Mouse (Mus musculus) small intestine, adult 2 months (tissue): Measurements from ENCODE around the gene Efna4. TPM values are rescaled to one million over a fixed set of nuclear protein-coding genes. Genes with fewer than 3 reads are reported as not detected.

Source experiments
- H3K27ac ChIP-seq: fragments of 200-500 bp; 2 replicates; pipeline ENCODE4 v1.5.1; 2012; ENCODE audit warnings: low read depth, low read length, control low read depth, inconsistent platforms; ENCODE audit not compliant: insufficient read depth
- H3K27me3 ChIP-seq: fragments of 200-500 bp; 2 replicates; pipeline ENCODE4 v1.6.1; 2012; ENCODE audit warnings: mild to moderate bottlenecking, moderate library complexity, low read length, inconsistent platforms; ENCODE audit not compliant: control insufficient read depth, insufficient read depth
- H3K36me3 ChIP-seq: fragments of 200-500 bp; 2 replicates; pipeline ENCODE4 v1.6.1; 2012; ENCODE audit warnings: mild to moderate bottlenecking, low read length, control low read depth, inconsistent platforms; ENCODE audit not compliant: control insufficient read depth, insufficient read depth
- H3K4me1 ChIP-seq: fragments of 200-500 bp; 2 replicates; pipeline ENCODE4 v1.6.1; 2012; ENCODE audit warnings: low read length, inconsistent platforms, mixed read lengths; ENCODE audit not compliant: control insufficient read depth, insufficient read depth, insufficient read length
- H3K4me3 ChIP-seq: fragments of 200-500 bp; 2 replicates; pipeline ENCODE4 v1.5.1; 2012; ENCODE audit warnings: low read depth, mild to moderate bottlenecking, control low read depth, inconsistent platforms, low read length, moderate library complexity
- CTCF ChIP-seq: fragments of 200-500 bp; IDR thresholded peaks from 2 replicates; pipeline ENCODE4 v1.5.1; 2012; ENCODE audit warnings: low read depth, mild to moderate bottlenecking, control low read depth, inconsistent platforms, low read length, moderate library complexity, mixed read lengths; ENCODE audit not compliant: insufficient replicate concordance, insufficient read length; ENCODE audit errors: extremely low read depth
- POLR2A ChIP-seq: fragments of 200-500 bp; IDR thresholded peaks from 2 replicates; pipeline ENCODE4 v1.6.1; 2012; ENCODE audit warnings: low read depth, mild to moderate bottlenecking, control low read depth, inconsistent platforms, low read length, moderate library complexity
- WGBS: fragments of 180-500 bp; shearing (Covaris S2); methylation state at CpG from one replicate; pipeline ENCODE4 v1.1.7; 2018; 5-methylcytosine and 5-hydroxymethylcytosine counted together
- polyA plus RNA-seq: library from polyadenylated mRNA; depleted of rRNA; stranded (reverse); fragments of >200 nt; gene quantifications from 2 replicates; pipeline ENCODE4 v1.2.3, GENCODE M21; 2012

Efna4 gene
- polyA plus RNA-seq, 1 experiment: 20.0 TPM

DNA sequence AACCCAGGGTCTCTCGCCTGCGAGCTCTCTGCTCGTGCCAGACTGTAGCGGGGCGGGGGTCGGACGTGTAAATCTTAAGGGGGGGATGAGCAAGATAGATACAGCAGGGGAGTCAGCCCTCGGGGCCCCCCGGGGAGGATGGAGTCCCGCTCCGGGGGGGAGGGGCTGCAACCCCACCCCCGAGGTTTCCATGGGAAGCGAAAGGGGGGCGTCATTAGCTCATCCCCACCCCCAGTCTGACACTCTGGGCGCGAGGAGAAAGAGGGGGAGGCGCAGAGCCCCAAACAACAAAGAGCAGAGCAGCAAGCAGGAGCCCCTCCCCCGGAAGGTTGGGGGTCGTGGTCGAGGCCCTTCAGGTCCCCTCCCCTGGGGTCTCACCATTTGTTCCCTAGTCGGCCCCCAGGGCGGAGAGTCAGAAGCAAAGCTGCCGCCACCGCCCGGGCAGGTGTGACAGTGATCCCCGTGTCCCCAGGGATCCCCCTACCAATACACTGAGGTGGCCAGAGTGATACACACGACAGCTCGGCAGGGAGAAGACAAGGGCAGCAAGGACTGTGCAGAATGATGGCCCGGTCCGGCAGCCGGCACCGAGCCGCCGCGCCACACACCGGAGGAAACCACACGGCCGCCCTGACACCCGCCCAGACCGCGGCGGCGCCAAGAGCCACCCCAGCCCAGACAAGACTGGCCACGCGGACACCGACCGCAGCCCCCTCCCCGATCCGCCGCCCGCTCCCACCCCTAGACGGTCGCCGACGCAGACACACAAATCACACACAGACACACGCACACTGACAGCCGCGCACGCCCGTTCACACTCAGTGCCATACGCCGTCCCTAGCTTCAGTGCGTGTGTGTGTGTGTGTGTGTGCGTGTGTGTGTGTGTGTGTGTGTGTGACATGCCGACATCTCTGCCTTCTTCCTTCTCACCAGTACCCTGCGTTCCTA is 16.4 kb downstream of the Efna4 start:
- Histone ChIP-seq H3K27ac (no peak overlapping the region), H3K4me3 (peak overlapping the region; percentile 69), H3K36me3 (no peaks in the 10 kb centered on the region), H3K4me1 (peaks cover 27% of the 10 kb centered on the region), H3K27me3 (peaks cover 31% of the 10 kb centered on the region)
- TF ChIP-seq CTCF (no peak), POLR2A (no peak)
- under 1% methylated on average over 66 of the region's 66 CpGs for WGBS

DNA sequence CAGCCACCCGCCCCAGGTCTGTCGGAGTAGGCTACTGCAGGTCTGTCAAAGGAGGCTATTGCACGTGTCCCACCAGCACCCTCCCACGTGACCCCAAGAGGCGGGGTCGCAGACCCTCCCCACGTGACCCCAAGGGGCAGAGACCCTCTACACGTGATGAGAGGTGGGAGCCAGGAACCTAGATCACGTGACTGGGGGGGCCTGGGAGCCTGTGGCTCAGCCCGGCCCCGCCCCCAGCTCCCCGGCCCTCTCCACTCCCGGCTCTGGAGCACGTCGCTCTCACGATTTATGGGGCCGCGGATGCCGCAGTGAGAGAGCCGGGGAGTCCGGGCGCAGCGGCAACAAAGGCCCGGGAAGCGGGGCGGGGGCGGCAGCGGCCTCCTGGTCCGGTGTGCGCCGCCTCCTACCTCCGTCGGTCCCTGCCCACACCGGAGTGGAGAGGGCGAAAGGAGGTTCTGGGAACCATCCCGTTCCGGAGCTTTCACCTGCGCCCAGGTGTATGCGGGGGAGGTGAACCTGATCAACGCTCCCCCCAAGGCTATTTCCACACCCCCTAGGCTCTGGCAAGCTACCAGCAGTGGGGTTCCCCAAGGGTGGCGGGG is 17.1 kb downstream of the Efna4 start:
- Histone ChIP-seq H3K27ac (no peak overlapping the region), H3K27me3 (peaks cover 31% of the 10 kb centered on the region), H3K36me3 (no peaks in the 10 kb centered on the region), H3K4me3 (peak overlapping the region; percentile 69), H3K4me1 (peaks cover 32% of the 10 kb centered on the region)
- TF ChIP-seq POLR2A: no peak
- TF ChIP-seq CTCF: no peak
- WGBS: 1% methylated on average over 39 of the region's 41 CpGs

DNA sequence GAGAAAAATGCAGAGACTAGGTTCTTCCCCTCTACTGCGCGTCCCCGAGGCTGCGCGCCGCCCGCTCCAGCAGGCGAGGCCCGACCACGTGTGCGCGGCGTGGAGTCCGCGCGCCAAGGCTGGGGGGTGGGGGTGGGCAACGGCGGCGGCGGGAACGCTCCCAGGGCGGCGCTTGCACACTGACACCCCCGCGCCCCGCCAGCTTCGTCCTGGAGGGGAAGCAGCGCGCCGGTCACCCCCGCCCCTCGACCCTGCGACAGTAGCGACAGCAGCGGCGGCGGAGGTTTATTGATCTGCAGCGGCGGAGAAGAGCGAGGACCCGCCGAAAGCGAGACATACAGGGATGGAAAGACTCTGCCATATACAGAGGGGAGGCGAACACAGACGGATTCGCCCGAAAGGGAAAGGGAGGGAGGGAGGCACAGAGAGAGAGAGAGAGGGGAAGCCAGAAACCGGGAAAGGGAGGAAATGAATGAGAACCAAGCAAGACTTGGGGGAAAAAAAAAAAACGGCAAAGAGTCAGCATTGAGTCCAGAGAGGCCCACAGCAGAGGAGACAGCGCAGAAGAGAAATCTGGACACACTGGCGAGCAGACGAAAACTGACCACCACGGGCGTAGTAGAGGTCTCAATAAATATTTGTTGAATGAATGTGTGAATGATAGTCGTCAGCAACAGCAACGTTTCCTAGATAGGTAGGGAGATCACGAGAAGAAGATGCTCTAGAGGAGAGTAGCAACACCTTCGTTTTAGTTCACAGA is 18.1 kb downstream of the Efna4 start:
- H3K27ac ChIP-seq: no peak overlapping the region
- WGBS: 4% methylated on average over 58 of the region's 58 CpGs
- peaks cover 31% of the 10 kb centered on the region for H3K27me3 ChIP-seq
- TF ChIP-seq CTCF (no peak), POLR2A (no peak)
- H3K4me1 ChIP-seq: peaks cover 34% of the 10 kb centered on the region
- H3K36me3 ChIP-seq: no peaks in the 10 kb centered on the region
- peak overlapping the region; percentile 42 for H3K4me3 ChIP-seq

DNA sequence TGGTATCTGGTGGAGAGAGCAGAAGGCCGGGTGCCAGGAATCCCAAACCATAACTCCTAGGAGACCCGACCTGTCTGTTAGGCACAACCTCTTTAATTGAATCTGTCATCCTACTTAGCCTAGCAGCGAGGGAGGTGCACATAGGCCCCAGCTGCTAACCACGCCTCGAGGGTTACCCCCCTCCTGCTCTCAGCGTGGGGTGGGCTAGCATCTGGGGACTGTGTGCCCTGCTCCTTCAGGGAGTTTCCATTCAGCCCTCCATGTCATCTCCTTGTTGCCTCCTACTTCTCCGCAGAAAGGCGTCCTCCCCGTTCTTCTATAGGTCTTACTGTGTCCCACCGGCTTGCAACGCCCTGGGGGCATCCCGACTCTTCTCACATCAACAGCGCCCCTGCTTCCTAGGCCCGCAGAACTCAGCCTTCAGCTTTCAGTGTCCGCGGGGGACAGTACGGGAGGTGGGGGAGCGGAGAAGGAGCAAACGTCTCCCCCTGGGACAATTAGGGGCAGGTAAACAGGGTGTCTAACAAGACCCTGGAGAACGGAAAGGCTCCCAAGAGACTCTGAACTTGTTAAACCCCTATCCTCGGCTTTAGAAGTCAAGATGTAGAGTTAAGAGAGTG is 18.7 kb downstream of the Efna4 start:
- Histone ChIP-seq H3K36me3 (no peaks in the 10 kb centered on the region), H3K4me1 (peaks cover 34% of the 10 kb centered on the region), H3K27me3 (peaks cover 31% of the 10 kb centered on the region), H3K27ac (no peak overlapping the region), H3K4me3 (peak overlapping the region; percentile 42; the same call in 1 of the 2 replicates)
- WGBS: 70% methylated on average over 21 of the region's 21 CpGs
- TF ChIP-seq POLR2A (no peak), CTCF (no peak)

DNA sequence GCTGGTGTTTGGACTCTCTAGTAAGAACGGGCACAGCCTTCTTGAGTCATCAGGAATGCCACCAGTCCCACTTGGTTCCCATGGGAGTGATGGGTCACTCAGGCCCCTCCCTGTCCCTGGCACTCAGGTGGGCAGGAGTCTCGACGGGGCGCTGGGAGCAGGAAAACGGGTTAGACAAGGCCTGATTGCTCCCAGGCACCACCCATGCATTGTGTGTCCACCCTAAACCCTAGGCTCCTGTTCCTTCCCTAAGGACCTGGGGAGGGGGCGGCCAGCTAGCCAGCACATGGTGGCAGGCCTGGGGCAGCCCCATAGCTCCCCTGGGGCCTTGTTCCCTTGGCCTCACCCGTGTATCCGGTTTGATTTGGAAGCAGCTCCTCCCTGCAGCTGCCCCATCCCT is 19.5 kb downstream of the Efna4 start:
- no peak for TF ChIP-seq POLR2A
- no peak for TF ChIP-seq CTCF
- H3K4me3 ChIP-seq: no peak overlapping the region
- H3K4me1 ChIP-seq: peaks cover 34% of the 10 kb centered on the region
- no peak overlapping the region for H3K27ac ChIP-seq
- peaks cover 31% of the 10 kb centered on the region for H3K27me3 ChIP-seq
- no peaks in the 10 kb centered on the region for H3K36me3 ChIP-seq
- 64% methylated on average over 8 of the region's 8 CpGs for WGBS

DNA sequence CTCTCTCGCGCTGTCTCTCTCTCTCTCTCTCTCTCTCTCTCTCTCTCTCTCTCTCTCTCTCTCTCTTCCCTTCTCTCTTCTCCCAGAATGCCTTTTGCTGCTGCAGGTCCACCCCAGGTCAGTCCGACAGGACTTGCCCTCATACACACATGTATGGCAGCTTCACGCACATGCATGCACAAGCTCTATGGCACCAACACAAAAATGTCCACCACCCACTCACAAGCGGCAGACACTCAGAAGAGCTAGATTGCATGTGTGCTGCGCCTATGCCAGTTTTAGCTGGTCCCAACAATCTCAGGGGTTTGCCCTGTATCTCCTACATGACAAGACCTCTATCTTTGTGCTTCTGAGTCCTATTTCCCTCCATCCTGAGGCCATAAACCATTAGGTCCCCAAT is 20.6 kb downstream of the Efna4 start:
- TF ChIP-seq POLR2A: no peak
- TF ChIP-seq CTCF: no peak
- Histone ChIP-seq H3K27ac (no peak overlapping the region), H3K27me3 (peaks cover 31% of the 10 kb centered on the region), H3K4me1 (peaks cover 31% of the 10 kb centered on the region), H3K36me3 (no peaks in the 10 kb centered on the region), H3K4me3 (no peak overlapping the region)
- WGBS: 74% methylated on average over 6 of the region's 6 CpGs
